Mouse (Mus musculus) T-helper 17 cell (primary cell): ENCODE data around the gene Dlk2.

Experiments
- in situ Hi-C, 2 experiments: fragments of 300-600 bp; cut with MboI, MseI; formaldehyde crosslinking; loops; 1 replicate in 1 of 2; 2 replicates in 1 of 2; pipeline ENCODE4 v1.15.1; 2025; ENCODE audit warnings: high pct_unique_total_duplicates in 2 of 2

Gene Dlk2

DNA sequence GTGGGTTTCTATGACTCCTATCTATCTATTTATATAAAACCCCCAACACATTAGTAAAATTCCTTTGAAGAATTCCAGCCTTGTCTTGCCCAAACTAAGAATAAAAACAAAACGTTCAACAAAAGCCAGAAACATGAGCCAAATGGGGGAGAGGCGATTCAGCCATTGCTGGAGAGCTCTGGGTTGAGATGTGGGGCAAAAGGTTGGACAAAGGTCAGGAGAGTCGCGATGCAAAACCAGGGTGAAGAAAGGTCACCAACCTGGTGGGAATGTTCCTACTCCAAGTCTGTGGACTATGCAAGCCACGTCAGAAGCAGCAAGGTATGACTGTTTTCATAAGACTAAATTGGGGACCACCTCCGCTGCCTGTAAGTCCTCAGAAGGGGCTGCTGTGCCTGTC is 23.3 kb downstream of the Dlk2 start:
- in situ Hi-C loops, result no loop called here

DNA sequence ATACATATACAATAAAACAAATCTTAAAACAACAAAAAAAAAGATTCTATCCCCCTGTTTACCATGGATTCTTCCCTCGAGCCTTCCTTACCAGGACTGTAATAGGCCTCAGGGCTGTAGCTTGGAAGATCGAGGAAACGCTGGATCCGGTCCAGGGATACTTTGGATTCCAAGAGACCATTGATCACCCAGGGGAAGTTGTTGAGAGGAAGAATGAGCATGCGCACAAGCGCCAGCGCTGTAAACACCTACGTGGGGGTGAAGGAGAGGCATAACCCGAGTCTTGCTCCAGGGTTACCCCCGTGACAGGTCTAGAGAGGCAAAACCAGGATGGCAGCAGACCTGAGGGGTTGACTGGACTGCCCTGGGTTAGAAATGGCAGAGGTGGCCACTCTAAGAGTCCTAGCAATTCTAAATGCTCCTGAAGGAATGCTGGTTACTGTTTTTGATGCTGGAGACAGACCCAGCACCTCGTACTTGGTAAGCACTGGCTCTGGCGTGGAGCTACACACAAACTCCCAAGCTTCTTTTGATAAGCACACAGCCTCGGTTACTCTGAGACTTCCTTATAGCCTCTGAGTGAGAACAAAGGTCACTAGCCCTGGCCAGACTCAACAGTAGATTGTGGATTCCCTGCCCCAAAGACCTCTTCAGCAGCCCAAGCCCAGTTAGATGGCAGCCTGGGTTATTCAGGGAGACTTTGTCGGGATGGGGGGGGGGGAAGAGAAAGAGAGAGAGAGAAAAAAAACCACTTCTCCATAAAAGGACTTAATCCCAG is 25.0 kb downstream of the Dlk2 start:
- in situ Hi-C loops, result no loop called here

DNA sequence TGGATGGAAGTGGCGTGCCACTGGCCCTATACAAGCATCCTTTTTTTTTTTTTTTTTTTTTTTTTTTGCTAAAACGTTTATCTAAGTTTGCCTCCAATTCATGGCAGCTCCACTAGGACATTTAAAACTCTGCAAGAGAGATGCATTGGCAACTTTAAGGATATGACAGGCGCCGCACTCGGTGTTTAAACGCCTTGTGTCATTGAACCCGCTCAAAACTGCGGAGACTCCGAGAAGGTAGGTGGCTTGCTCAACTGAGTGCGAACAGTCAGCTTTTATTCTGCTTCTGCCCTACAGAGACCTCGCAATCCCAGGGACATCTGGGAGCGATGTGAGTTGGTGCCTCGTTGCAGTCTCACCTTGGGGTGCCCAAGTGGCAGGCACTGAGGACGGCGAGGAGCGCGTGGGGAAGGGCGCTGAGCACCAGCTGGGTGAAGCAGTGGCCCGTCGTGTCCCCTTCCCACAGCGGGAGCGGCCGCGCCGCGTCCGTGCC is 30.2 kb downstream of the Dlk2 start:
- in situ Hi-C loops, result no loop called here

DNA sequence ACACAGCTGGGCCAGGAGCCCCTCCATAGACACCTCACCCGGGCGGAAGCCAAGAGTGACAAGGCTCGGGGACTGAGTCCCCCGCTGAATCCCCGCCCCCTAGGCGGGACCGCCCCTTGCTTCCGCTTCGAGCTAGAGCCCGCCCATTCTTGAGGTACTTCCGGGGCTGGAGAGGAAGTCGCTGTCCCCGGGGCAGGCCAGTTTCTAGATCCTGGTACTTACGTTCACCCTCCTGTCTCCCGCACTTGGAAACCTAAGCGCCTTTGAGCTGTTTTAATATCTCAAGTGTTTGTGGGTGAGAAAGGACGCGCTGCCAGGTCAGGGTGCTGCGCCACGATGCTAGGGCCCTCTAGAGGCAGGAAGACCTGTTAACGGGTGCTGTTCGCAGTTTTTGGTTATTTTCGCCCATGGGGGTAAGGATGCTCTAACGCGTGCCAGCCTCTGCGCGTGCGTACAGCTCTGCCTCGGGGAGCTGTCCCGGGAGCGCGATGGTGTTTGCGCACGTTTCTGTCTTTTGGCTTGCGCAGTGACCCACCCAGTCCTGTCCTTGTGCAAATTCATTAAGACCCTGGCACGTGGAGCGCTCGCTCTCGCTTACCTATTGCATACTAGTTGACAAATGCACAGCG is 30.8 kb downstream of the Dlk2 start, which contains the start of gene Abcc10:
Gene Abcc10, minus strand, starts transcription at position 447 of the 629 bp plus-strand sequence.
- in situ Hi-C loops, result no loop called here

DNA sequence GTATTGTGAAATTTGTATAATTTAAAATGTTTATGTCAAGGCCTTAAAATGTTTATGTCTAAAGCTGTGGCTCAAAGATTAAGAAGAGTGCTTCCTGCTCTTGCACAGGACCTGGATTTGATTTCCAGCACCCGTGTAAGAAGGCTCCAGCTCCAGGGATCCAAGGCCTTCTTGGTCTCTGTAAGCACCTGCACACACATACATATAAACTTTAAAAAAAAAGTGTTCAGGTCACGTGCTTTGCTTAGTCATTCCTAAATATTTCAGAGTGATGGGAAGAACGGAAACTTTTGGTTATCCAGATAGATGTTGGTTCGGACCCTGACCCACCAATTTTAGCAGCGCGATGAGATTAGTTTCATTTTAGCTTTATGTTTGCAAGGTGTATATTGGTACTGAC is 31.5 kb downstream of the Dlk2 start:
- in situ Hi-C loops, result no loop called here

DNA sequence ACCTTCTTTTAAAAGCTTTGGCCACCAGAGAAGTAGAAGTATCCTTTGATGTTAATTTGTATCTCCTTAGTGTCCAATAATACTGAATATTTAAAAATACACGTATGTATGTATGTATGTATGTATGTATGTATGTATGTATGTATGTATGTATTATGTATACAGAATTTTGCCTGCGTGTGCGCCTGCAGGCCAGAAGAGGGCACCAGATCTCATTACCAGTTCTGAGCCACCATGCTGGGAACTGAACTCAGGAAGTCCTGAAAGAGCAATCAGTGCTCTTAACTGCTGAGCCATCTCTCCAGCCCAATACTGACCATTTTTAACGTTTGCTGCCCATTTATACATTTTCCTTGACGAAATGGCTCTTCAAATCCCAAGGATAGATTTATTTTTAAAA is 39.3 kb downstream of the Dlk2 start:
- in situ Hi-C loops, result no loop called here

DNA sequence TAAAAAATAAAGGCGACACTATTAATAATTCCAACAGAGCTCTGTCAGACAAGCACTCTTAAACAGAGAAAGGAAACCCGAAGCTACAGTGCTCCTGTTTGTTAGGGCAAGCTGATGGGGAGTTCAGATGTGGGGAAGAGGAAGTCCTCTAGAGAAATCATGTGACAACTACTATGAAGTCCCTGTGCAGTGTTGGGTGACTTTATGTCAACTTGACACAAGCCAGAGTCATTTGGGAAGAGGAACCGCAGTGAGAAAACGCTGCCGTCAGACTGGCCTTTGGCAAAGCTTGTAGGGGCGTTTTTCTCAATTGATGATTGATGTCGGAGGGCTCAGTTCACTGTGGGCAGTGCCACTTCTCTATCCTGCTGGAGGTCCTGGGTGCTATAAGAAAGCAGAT is 44.0 kb downstream of the Dlk2 start:
- in situ Hi-C loops, result loop anchor here in 1 of 2 experiments (5.0 kb wide), 1 partner anchor 91 kb away; no protein-coding TSS in a partner anchor

DNA sequence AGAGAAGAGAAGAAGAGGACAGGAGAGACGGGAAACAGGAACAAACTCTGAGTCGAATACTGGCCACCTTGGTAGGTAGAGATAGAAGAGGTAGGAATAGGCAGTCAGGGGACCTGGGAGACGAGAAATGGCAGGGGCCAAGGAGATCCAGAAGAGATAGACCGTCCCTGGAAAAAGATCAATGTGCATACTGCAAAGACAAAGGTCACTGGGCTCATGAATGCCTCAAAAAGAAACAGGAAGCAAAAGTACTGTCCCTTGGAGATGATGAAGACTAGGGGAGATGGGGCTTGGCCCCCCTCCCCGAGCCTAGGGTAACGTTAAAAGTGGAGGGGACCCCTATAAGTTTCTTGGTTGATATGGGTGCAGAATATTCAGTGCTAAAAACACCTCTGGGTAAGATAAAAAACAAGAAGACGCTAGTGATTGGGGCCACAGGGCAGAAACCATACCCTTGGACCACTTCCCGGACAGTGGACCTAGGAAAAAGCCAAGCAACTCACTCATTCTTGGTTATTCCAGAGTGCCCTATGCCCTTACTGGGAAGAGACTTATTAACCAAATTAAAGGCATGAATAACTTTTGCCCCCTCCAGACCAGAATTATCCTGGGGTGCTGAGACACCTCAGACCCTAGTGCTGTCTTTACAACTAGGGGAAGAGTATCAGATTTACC is 53.9 kb downstream of the Dlk2 start:
- in situ Hi-C loops, result no loop called here
